Mouse (Mus musculus) forebrain, postnatal 0 days (tissue): ENCODE results near the gene Mroh8. TPM values are rescaled to one million over a fixed set of nuclear protein-coding genes. Genes with fewer than 3 reads are reported as not detected.

Experiments used
- ATAC-seq: fragments of 200-750 bp; cut with Nextera tagmentation; 2 replicates; pipeline ENCODE4 v1.8.0; 2017; ENCODE audit warnings: mild to moderate bottlenecking, moderate library complexity
- DNase-seq: peaks from one replicate; pipeline ENCODE4 v3.0.0-alpha.2; 2015
- H3K27ac ChIP-seq: fragments of 300-500 bp; sonication (generic); 2 replicates; pipeline ENCODE4 v1.5.1; 2014; ENCODE audit warnings: low read depth, mild to moderate bottlenecking, antibody characterized with exemption, low read length, moderate library complexity, mixed read lengths
- H3K27me3 ChIP-seq: fragments of 300-500 bp; sonication (generic); 2 replicates; pipeline ENCODE4 v1.6.1; 2014; ENCODE audit warnings: mild to moderate bottlenecking, low read length, mixed read lengths; ENCODE audit not compliant: insufficient read depth
- H3K36me3 ChIP-seq: fragments of 300-500 bp; sonication (generic); 2 replicates; pipeline ENCODE4 v1.6.1; 2014; ENCODE audit warnings: mild to moderate bottlenecking, moderate library complexity; ENCODE audit not compliant: insufficient read depth
- H3K4me1 ChIP-seq: fragments of 300-500 bp; sonication (generic); 2 replicates; pipeline ENCODE4 v1.6.1; 2014; ENCODE audit warnings: antibody characterized with exemption; ENCODE audit not compliant: insufficient read depth
- H3K4me2 ChIP-seq: fragments of 300-500 bp; sonication (generic); 2 replicates; pipeline ENCODE4 v1.6.1; 2014; ENCODE audit warnings: low read depth, mild to moderate bottlenecking, moderate library complexity
- H3K4me3 ChIP-seq: fragments of 300-500 bp; sonication (generic); 2 replicates; pipeline ENCODE4 v1.5.1; 2014; ENCODE audit warnings: low read depth, low read length, mixed read lengths
- H3K9ac ChIP-seq: fragments of 300-500 bp; sonication (generic); 2 replicates; pipeline ENCODE4 v1.6.1; 2014; ENCODE audit warnings: mild to moderate bottlenecking
- H3K9me3 ChIP-seq: fragments of 300-500 bp; sonication (generic); 2 replicates; pipeline ENCODE4 v1.6.1; 2016; ENCODE audit warnings: low read length
- CTCF ChIP-seq: sonication (generic); IDR thresholded peaks from 2 replicates; pipeline ENCODE4 v1.5.1; 2016; ENCODE audit warnings: antibody characterized with exemption, control low read depth, low read depth
- WGBS: fragments of 180-500 bp; shearing (Covaris S2); extraction: QIAGEN DNeasy Blood & Tissue Kit; methylation state at CpG from one replicate; pipeline ENCODE4 v1.1.7; 2014; 5-methylcytosine and 5-hydroxymethylcytosine counted together
- polyA plus RNA-seq: library from polyadenylated mRNA; unstranded; fragments of >200 nt; fragmentation: Nextera tagmentation; extraction: Ambion mirVana; gene quantifications from 2 replicates; pipeline ENCODE4 v1.2.1, GENCODE M21; 2015
- total RNA-seq: library from RNA; depleted of rRNA; stranded (reverse); fragments of >200 nt; gene quantifications from 2 replicates; pipeline ENCODE4 v1.2.3, GENCODE M21; 2014

The Mroh8 gene
- total and polyA plus RNA-seq, 2 experiments from 2014 or later = 0.65 to 1.2 TPM

GRCm38 (mm10) chr2:157317220-157317619 lies 37.9 kb upstream of the Mroh8 start:
- 79% methylated on average over 6 of the region's 6 CpGs for WGBS
- 0 out of 2 replicates have a peak, but pooled peaks cover 3% of the 10 kb centered on the region for H3K4me1 ChIP-seq

GRCm38 (mm10) chr2:157316358-157316933 lies 37.1 kb upstream of the Mroh8 start:
- H3K36me3 ChIP-seq = peaks cover 68% of the 10 kb centered on the region
- TF ChIP-seq CTCF = no peak
- no peaks in the 10 kb centered on the region for H3K27me3 ChIP-seq
- no peak overlapping the region for H3K27ac ChIP-seq
- no peak overlapping the region for H3K4me2 ChIP-seq
- no peak overlapping the region for H3K9ac ChIP-seq
- 0 out of 2 replicates have a peak, but pooled peaks cover 3% of the 10 kb centered on the region for H3K4me1 ChIP-seq
- DNase-seq = no peak
- WGBS = 88% methylated on average over 14 of the region's 14 CpGs
- H3K9me3 ChIP-seq = no peaks in the 10 kb centered on the region
- no peak for ATAC-seq
- H3K4me3 ChIP-seq = no peak overlapping the region

More at GRCm38 (mm10) chr2:157317220-157317619, 37.9 kb upstream of the Mroh8 start:
- Histone ChIP-seq H3K4me3 (no peak overlapping the region), H3K4me2 (no peak overlapping the region), H3K27me3 (no peaks in the 10 kb centered on the region), H3K36me3 (peaks cover 71% of the 10 kb centered on the region), H3K9ac (no peak overlapping the region), H3K9me3 (no peaks in the 10 kb centered on the region), H3K27ac (no peak overlapping the region)
- TF ChIP-seq CTCF = no peak
- no peak for DNase-seq
- ATAC-seq = no peak

GRCm38 (mm10) chr2:157315486-157315885 lies 36.1 kb upstream of the Mroh8 start:
- DNase-seq = peak; percentile 50
- H3K9me3 ChIP-seq = no peaks in the 10 kb centered on the region
- H3K4me1 ChIP-seq = 0 out of 2 replicates have a peak, but pooled peaks cover 3% of the 10 kb centered on the region
- no peak overlapping the region for H3K27ac ChIP-seq
- H3K4me3 ChIP-seq = no peak overlapping the region
- WGBS = 51% methylated on average over 6 of the region's 6 CpGs
- no peak for TF ChIP-seq CTCF
- no peaks in the 10 kb centered on the region for H3K27me3 ChIP-seq
- H3K36me3 ChIP-seq = peaks cover 64% of the 10 kb centered on the region
- ATAC-seq = no peak
- H3K9ac ChIP-seq = no peak overlapping the region
- no peak overlapping the region for H3K4me2 ChIP-seq

GRCm38 (mm10) chr2:157314310-157314709 lies 35.0 kb upstream of the Mroh8 start:
- DNase-seq (no peak), ATAC-seq (peak; percentile 30; the same call in 1 of the 2 replicates)
- TF ChIP-seq CTCF = no peak
- H3K36me3 ChIP-seq = peaks cover 63% of the 10 kb centered on the region
- H3K4me3 ChIP-seq = no peak overlapping the region
- H3K27me3 ChIP-seq = no peaks in the 10 kb centered on the region
- H3K9me3 ChIP-seq = no peaks in the 10 kb centered on the region
- no peak overlapping the region; the same call in 1 of the 2 replicates for H3K9ac ChIP-seq
- H3K4me1 ChIP-seq = 0 out of 2 replicates have a peak, but pooled peaks cover 3% of the 10 kb centered on the region
- 37% methylated on average over 7 of the region's 7 CpGs for WGBS
- no peak overlapping the region for H3K27ac ChIP-seq
- no peak overlapping the region for H3K4me2 ChIP-seq

GRCm38 (mm10) chr2:157313718-157314117 lies 34.4 kb upstream of the Mroh8 start:
- H3K9me3 ChIP-seq = no peaks in the 10 kb centered on the region
- WGBS = 45% methylated on average over 3 of the region's 3 CpGs
- no peak overlapping the region for H3K4me3 ChIP-seq
- no peaks in the 10 kb centered on the region for H3K27me3 ChIP-seq
- DNase-seq (no peak), ATAC-seq (peak; percentile 62)
- peak overlapping the region; percentile 42; the same call in 1 of the 2 replicates for H3K27ac ChIP-seq
- TF ChIP-seq CTCF = no peak
- H3K36me3 ChIP-seq = peaks cover 62% of the 10 kb centered on the region
- no peak overlapping the region for H3K4me2 ChIP-seq
- no peak overlapping the region for H3K9ac ChIP-seq
- H3K4me1 ChIP-seq = 0 out of 2 replicates have a peak, but pooled peaks cover 3% of the 10 kb centered on the region

GRCm38 (mm10) chr2:157310963-157311637 lies 31.8 kb upstream of the Mroh8 start:
- 78% methylated on average over 6 of the region's 6 CpGs for WGBS
- no peak for TF ChIP-seq CTCF
- 0 out of 2 replicates have a peak, but pooled peaks cover 8% of the 10 kb centered on the region for H3K4me1 ChIP-seq

GRCm38 (mm10) chr2:157309611-157310010 lies 30.3 kb upstream of the Mroh8 start:
- H3K9me3 ChIP-seq = no peaks in the 10 kb centered on the region
- WGBS = 94% methylated on average over 8 of the region's 8 CpGs
- no peak overlapping the region for H3K4me2 ChIP-seq
- DNase-seq = no peak
- no peak for TF ChIP-seq CTCF
- H3K4me1 ChIP-seq = 0 out of 2 replicates have a peak, but pooled peaks cover 5% of the 10 kb centered on the region
- peaks cover 30% of the 10 kb centered on the region for H3K36me3 ChIP-seq
- no peak for ATAC-seq
- H3K4me3 ChIP-seq = no peak overlapping the region
- H3K9ac ChIP-seq = no peak overlapping the region
- no peak overlapping the region for H3K27ac ChIP-seq
- no peaks in the 10 kb centered on the region for H3K27me3 ChIP-seq

More at GRCm38 (mm10) chr2:157310963-157311637, 31.8 kb upstream of the Mroh8 start:
- H3K27me3 ChIP-seq = no peaks in the 10 kb centered on the region
- no peaks in the 10 kb centered on the region for H3K9me3 ChIP-seq
- DNase-seq (no peak), ATAC-seq (no peak)
- H3K36me3 ChIP-seq = peaks cover 39% of the 10 kb centered on the region
- H3K9ac ChIP-seq = no peak overlapping the region
- H3K4me3 ChIP-seq = no peak overlapping the region
- H3K27ac ChIP-seq = no peak overlapping the region
- no peak overlapping the region for H3K4me2 ChIP-seq
